Mouse (Mus musculus) liver, embryonic 12.5 days (tissue): ENCODE results near the gene Slc22a8. TPM values are rescaled to one million over a fixed set of nuclear protein-coding genes. Genes with fewer than 3 reads are reported as not detected.

Experiments used
- ATAC-seq: fragments of 200-750 bp; cut with Nextera tagmentation; 2 replicates; pipeline ENCODE4 v1.8.0; 2017; ENCODE audit warnings: moderate number of reproducible peaks, mild to moderate bottlenecking, moderate library complexity
- H3K27ac ChIP-seq: fragments of 300-500 bp; sonication (generic); 2 replicates; pipeline ENCODE4 v1.5.1; 2016; ENCODE audit warnings: mild to moderate bottlenecking
- H3K27me3 ChIP-seq: fragments of 300-500 bp; sonication (generic); replicated peaks from 2 replicates; pipeline ENCODE4 v1.6.1; 2016; ENCODE audit warnings: mild to moderate bottlenecking, moderate library complexity
- H3K36me3 ChIP-seq: fragments of 300-500 bp; sonication (generic); 2 replicates; pipeline ENCODE4 v1.6.1; 2016; ENCODE audit warnings: mild to moderate bottlenecking, moderate library complexity
- H3K4me1 ChIP-seq: fragments of 300-500 bp; sonication (generic); 2 replicates; pipeline ENCODE4 v1.6.1; 2016
- H3K4me2 ChIP-seq: fragments of 300-500 bp; sonication (generic); 2 replicates; pipeline ENCODE4 v1.6.1; 2016; ENCODE audit warnings: mild to moderate bottlenecking, moderate library complexity
- H3K4me3 ChIP-seq: fragments of 300-500 bp; sonication (generic); 2 replicates; pipeline ENCODE4 v1.5.1; 2016; ENCODE audit warnings: mild to moderate bottlenecking, moderate library complexity
- H3K9ac ChIP-seq: fragments of 300-500 bp; sonication (generic); 2 replicates; pipeline ENCODE4 v1.6.1; 2016; ENCODE audit warnings: mild to moderate bottlenecking, moderate library complexity
- H3K9me3 ChIP-seq: fragments of 300-500 bp; sonication (generic); replicated peaks from 2 replicates; pipeline ENCODE4 v1.6.1; 2016; ENCODE audit warnings: mild to moderate bottlenecking, moderate library complexity
- WGBS: fragments of 180-500 bp; shearing (Covaris S2); methylation state at CpG from one replicate; pipeline ENCODE4 v1.1.7; 2016; ENCODE audit not compliant: insufficient replicate concordance; 5-methylcytosine and 5-hydroxymethylcytosine counted together
- polyA plus RNA-seq: library from polyadenylated mRNA; unstranded; fragments of >200 nt; fragmentation: Nextera tagmentation; extraction: Ambion mirVana; gene quantifications from 2 replicates; pipeline ENCODE4 v1.2.1, GENCODE M21; 2016

Slc22a8 gene
- polyA plus RNA-seq, 1 experiment from 2014 or later: 1.7 TPM

DNA sequence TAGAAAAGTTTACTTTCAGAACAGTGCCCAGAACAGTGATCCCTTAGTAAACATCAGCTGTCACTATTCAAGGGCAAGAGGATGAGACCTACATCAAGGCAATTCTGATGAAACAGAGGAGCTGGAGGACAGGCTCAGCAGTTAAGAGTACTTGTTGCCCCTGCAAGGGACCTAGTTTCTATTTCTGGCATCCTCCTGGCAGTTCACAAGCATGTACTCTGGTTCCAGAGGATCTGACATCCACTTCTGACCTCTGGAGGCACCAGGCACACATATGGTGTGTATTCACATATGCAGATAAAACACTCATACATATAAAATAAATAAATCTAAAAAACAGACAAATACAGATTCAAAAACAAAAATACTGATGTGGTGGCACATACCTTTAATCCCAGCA, 10.9 kb downstream of the Slc22a8 start:
- no peak overlapping the region for H3K4me2 ChIP-seq
- no peak overlapping the region for H3K27ac ChIP-seq
- H3K4me1 ChIP-seq: peaks cover 51% of the 10 kb centered on the region
- no peak overlapping the region for H3K4me3 ChIP-seq
- H3K9me3 ChIP-seq: no peaks in the 10 kb centered on the region
- no peaks in the 10 kb centered on the region for H3K36me3 ChIP-seq
- peaks cover 23% of the 10 kb centered on the region for H3K27me3 ChIP-seq
- no peak overlapping the region for H3K9ac ChIP-seq
- no peak for ATAC-seq

DNA sequence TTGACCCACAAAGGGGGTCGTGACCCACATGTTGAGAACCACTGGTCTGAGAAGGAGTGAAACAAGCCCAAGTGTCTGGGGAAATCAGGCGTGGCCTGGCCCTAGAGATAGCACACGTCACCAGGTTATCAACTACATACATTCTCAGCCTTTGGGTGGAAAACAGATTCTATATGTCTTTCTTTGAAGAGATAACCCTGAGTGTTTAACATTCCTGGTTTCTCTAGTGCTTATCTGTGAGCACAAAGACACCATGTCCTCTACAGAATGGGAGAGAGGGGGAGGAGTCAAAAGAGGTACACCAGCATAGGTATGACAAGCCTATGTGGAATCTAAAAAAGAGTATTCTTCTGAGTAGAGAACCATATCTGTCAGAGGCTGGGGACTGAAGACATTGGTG, 11.9 kb downstream of the Slc22a8 start:
- peak; percentile 97 for ATAC-seq
- H3K4me1 ChIP-seq: peaks cover 51% of the 10 kb centered on the region
- H3K9me3 ChIP-seq: no peaks in the 10 kb centered on the region
- no peak overlapping the region for H3K4me3 ChIP-seq
- WGBS: 13% methylated on average over 3 of the region's 3 CpGs
- H3K27ac ChIP-seq: peak overlapping the region; percentile 64
- peaks cover 20% of the 10 kb centered on the region for H3K27me3 ChIP-seq
- H3K9ac ChIP-seq: no peak overlapping the region
- H3K36me3 ChIP-seq: no peaks in the 10 kb centered on the region
- peak overlapping the region; percentile 33 for H3K4me2 ChIP-seq

DNA sequence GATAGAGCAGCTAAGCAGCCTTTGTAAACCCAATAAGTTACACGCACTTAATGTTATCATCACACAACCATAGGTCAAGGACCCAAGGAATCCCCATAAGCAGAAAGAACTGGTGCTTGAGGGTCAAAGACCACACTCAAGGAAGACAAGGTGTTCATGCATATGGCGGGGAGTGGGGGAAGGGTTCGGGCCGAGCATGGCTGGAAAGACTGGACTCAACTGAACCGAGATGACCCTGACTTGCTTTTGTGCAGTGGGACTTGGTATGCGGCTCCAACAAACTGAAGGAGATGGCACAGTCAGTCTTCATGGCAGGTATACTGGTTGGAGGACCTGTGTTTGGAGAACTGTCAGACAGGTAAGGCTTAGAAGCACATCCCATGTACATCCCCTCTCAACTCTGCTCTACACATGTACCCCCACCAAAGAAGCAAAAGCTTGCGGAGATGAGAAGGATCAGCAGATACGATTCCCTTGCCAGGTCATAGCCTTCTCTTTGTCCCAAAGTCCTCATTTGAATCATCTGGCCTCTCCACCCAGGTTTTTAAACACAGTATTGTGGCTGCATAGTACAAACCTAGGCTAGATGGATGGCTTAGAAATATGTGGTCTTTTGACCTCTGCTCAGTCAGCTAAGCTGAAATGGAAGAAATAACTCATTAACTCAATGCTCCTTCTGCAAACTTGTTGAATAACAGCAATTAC, 13.6 kb downstream of the Slc22a8 start:
- H3K27ac ChIP-seq: no peak overlapping the region
- no peak for ATAC-seq
- H3K4me3 ChIP-seq: no peak overlapping the region
- WGBS: 87% methylated on average over 8 of the region's 8 CpGs
- H3K4me1 ChIP-seq: peaks cover 51% of the 10 kb centered on the region
- H3K4me2 ChIP-seq: no peak overlapping the region
- H3K9ac ChIP-seq: no peak overlapping the region
- H3K9me3 ChIP-seq: no peaks in the 10 kb centered on the region
- H3K36me3 ChIP-seq: no peaks in the 10 kb centered on the region
- peaks cover 21% of the 10 kb centered on the region for H3K27me3 ChIP-seq

DNA sequence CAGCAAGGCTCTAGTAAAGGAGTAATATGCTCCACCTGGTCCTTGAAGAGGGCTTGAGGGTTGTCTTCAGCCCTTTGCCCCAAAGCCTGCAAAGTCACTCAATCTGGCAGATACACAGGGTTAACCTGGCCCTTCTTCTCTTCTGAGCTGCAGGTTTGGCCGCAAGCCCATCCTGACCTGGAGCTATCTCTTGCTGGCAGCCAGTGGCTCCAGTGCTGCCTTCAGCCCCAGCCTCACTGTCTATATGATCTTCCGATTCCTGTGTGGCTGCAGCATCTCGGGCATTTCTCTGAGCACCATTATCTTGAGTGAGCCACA, 14.1 kb downstream of the Slc22a8 start:
- Histone ChIP-seq H3K4me3 (no peak overlapping the region), H3K27ac (no peak overlapping the region), H3K36me3 (no peaks in the 10 kb centered on the region), H3K4me1 (peaks cover 51% of the 10 kb centered on the region), H3K9me3 (no peaks in the 10 kb centered on the region), H3K9ac (no peak overlapping the region), H3K27me3 (peaks cover 18% of the 10 kb centered on the region), H3K4me2 (no peak overlapping the region)
- peak; percentile 6; the same call in 1 of the 2 replicates for ATAC-seq
- WGBS: 38% methylated on average over 3 of the region's 3 CpGs

DNA sequence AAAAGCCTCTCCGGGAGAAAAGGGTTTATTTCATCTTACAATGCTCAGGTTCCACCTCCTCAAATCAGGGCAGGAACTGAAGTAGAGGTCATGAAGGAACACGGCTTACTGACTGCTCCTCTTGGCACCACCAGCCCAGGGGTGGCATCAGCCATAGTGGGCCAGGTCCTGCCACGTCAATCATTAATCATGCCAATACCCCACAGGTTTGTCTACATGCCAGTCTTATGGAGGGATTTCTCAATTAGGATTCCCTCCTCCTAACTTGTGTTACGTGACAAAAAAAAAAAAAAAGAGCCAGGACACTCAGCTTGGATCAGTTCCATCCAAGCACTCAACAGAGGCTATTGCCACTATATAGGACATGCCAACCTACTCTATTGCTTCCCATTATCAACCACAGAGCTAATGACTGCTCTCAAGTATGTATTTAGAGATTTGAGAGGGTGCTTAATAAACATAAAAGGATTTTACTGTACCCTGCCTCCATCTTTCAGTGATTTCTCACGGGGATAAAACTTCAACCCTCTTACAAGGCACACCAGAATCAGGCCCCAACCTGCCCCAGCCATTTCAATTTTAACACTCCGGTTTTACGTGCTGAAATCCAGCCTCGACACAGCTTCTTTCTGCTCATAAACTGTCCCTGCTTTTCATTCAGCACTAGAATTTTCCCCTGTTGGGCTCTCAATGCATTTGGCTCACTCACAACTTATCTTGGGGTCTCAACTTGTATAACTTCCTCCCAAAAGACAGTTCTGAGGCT, 20.5 kb downstream of the Slc22a8 start:
- WGBS: 65% methylated on average over 8 of the region's 8 CpGs
- no peaks in the 10 kb centered on the region for H3K4me1 ChIP-seq
- H3K36me3 ChIP-seq: no peaks in the 10 kb centered on the region
- no peak overlapping the region for H3K4me3 ChIP-seq
- no peak overlapping the region for H3K9ac ChIP-seq
- H3K4me2 ChIP-seq: no peak overlapping the region
- peaks cover 23% of the 10 kb centered on the region for H3K27me3 ChIP-seq
- no peak overlapping the region for H3K27ac ChIP-seq
- no peak for ATAC-seq
- H3K9me3 ChIP-seq: no peaks in the 10 kb centered on the region

DNA sequence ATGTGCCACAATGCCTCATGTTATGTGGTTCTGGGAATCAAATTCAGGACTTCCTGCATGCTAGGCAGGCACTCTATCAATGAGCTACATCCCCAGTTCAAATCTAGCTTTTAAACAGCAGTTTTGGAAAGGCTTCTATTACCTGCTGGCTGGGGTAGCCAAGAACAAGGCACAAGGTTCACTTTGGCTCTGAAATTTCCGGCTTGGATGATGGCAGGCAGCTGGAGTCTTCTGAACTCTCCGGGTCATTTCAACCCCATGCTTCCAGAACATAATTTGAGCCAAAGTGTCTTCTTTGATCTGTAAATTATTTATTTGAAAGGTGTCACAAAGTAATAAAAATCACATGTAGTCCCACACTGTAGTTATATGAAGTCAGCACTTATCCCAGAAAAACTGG, 22.1 kb downstream of the Slc22a8 start:
- Histone ChIP-seq H3K4me2 (no peak overlapping the region), H3K9ac (no peak overlapping the region), H3K9me3 (no peaks in the 10 kb centered on the region), H3K4me1 (no peaks in the 10 kb centered on the region), H3K4me3 (no peak overlapping the region), H3K27ac (no peak overlapping the region), H3K36me3 (no peaks in the 10 kb centered on the region), H3K27me3 (peaks cover 17% of the 10 kb centered on the region)
- ATAC-seq: no peak
- WGBS: 67% methylated on average over 2 of the region's 2 CpGs

DNA sequence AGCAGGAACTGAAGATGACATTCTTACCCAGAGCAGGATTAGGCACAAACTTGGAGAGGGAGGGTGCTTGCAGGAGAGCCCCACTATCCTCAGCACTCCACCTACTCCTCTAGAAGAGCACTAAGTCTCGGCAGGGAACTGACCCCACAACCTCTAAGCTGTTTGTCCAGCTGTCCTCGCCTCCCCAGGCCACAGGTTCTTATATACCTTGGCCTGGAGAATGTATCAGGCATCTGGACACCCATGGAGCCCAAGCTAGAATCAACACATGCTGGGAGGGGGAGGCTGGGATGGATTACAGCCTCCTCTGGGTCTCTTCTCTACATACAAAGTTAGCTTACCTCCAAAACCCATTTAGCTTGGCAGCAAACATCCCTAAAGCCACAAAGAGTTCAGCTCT, 23.3 kb downstream of the Slc22a8 start:
- H3K36me3 ChIP-seq: no peaks in the 10 kb centered on the region
- H3K9me3 ChIP-seq: no peaks in the 10 kb centered on the region
- peaks cover 15% of the 10 kb centered on the region; the same call in 1 of the 2 replicates for H3K27me3 ChIP-seq
- H3K4me1 ChIP-seq: no peaks in the 10 kb centered on the region
- no peak overlapping the region for H3K27ac ChIP-seq
- ATAC-seq: no peak
- no peak overlapping the region for H3K4me3 ChIP-seq
- WGBS: 44% methylated on average over 2 of the region's 2 CpGs
- H3K4me2 ChIP-seq: no peak overlapping the region
- no peak overlapping the region for H3K9ac ChIP-seq

DNA sequence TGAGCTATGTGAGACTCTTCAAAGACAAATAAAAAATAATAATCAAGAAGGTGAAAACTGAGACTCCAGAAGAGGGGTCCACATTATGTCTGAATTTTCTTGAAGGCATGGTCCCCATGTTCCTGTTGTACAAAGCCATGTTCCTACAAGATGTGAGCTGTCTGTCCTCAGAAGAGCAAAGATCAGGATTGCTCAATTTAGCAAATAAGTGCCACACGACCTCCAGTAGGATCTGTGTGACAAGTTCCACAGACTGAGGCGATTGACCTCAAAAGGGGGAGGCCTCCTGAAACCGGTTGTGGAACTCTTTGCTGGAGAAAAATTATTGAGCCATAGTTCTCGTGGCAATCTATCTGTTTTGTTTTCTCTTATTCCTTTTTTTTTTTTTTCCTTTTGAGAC, 25.3 kb downstream of the Slc22a8 start:
- 43% methylated on average over 4 of the region's 4 CpGs for WGBS
- H3K9ac ChIP-seq: no peak overlapping the region
- ATAC-seq: no peak

DNA sequence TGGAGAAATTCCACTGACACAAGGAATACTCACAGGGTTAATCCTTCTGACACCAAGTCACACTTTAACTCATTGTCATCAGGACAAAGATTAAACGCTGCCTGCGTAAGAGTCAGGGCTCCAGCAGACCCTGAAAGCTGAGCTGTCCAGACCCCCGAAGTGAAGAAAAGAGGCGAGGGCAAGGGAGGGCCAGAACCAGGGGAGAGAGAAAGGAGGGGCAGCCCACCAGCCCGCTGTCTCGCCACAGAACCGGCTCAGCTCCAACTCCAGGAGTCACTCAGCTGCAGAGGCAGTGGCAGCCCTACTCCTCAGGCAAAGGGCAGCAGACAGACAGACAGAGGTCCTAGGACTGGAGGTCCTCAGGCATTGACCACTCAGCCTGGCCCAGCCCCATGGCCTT, 26.9 kb downstream of the Slc22a8 start, which contains the start of gene Slc22a6:
Gene Slc22a6, plus strand, starts transcription at position 136 of the 400 bp plus-strand sequence.
- H3K4me2 ChIP-seq: no peak within 1 kb of the TSS
- peaks cover 15% of the 10 kb centered on the region; the same call in 1 of the 2 replicates for H3K27me3 ChIP-seq
- H3K9ac ChIP-seq: no peak within 1 kb of the TSS
- WGBS: 42% methylated on average over 7 of the region's 7 CpGs
- H3K9me3 ChIP-seq: no peaks in the 10 kb centered on the region
- no peak within 1 kb of the TSS for H3K27ac ChIP-seq
- H3K36me3 ChIP-seq: no peaks in the 10 kb centered on the region
- no peak for ATAC-seq
- H3K4me3 ChIP-seq: no peak within 1 kb of the TSS
- H3K4me1 ChIP-seq: no peaks in the 10 kb centered on the region

More for the DNA sequence above, 25.3 kb downstream of the Slc22a8 start:
- Histone ChIP-seq H3K4me3 (no peak overlapping the region), H3K4me2 (no peak overlapping the region), H3K4me1 (no peaks in the 10 kb centered on the region), H3K9me3 (no peaks in the 10 kb centered on the region), H3K27me3 (peaks cover 15% of the 10 kb centered on the region; the same call in 1 of the 2 replicates), H3K27ac (no peak overlapping the region), H3K36me3 (no peaks in the 10 kb centered on the region)

DNA sequence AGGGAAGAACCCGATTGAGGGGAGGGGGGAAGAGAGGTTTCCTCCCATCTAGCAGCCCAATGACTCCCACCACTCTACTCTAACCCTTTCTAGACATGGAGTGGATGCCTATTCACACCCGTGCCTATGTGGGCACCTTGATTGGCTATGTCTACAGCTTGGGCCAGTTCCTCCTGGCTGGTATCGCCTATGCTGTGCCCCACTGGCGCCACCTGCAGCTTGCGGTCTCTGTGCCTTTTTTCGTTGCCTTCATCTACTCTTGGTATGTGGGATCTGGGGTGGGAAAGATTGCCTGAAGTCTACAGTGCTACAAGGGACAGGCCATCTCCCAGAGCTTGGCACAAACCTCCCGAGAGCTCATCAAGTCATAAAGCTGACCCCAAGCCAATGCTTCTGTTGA, 30.0 kb downstream of the Slc22a8 start:
- H3K36me3 ChIP-seq: no peaks in the 10 kb centered on the region
- no peak for ATAC-seq

DNA sequence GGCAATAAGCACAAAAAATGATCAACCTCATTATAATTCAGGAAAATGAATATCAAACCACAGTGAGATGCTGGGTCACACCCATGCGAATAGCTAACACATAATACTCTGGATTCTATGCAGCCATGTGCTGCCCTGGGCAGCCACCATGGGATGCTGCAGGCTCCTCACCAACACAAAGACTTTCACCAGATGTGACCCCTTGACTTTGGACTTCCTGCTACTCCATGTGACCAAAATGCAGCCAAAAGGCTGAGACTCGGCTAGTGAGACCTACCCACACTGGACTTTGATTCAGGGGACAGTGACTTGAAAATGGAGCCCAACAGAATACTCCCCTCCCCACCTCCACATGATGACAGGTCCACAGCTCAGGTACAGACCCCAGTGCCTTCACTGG, 39.2 kb downstream of the Slc22a8 start:
- no peak for ATAC-seq
- no peak overlapping the region for H3K4me2 ChIP-seq
- H3K27ac ChIP-seq: no peak overlapping the region
- H3K4me3 ChIP-seq: no peak overlapping the region
- WGBS: 54% methylated on average over 2 of the region's 2 CpGs
- H3K9ac ChIP-seq: no peak overlapping the region
- peaks cover 5% of the 10 kb centered on the region for H3K27me3 ChIP-seq
- H3K9me3 ChIP-seq: no peaks in the 10 kb centered on the region
- peaks cover 8% of the 10 kb centered on the region; the same call in 1 of the 2 replicates for H3K4me1 ChIP-seq
- no peaks in the 10 kb centered on the region for H3K36me3 ChIP-seq

More for the DNA sequence above, 30.0 kb downstream of the Slc22a8 start:
- Histone ChIP-seq H3K4me3 (no peak overlapping the region), H3K4me1 (no peaks in the 10 kb centered on the region), H3K9me3 (no peaks in the 10 kb centered on the region), H3K27ac (no peak overlapping the region), H3K4me2 (no peak overlapping the region), H3K9ac (no peak overlapping the region), H3K27me3 (peaks cover 5% of the 10 kb centered on the region)
- WGBS: 80% methylated on average over 7 of the region's 7 CpGs

DNA sequence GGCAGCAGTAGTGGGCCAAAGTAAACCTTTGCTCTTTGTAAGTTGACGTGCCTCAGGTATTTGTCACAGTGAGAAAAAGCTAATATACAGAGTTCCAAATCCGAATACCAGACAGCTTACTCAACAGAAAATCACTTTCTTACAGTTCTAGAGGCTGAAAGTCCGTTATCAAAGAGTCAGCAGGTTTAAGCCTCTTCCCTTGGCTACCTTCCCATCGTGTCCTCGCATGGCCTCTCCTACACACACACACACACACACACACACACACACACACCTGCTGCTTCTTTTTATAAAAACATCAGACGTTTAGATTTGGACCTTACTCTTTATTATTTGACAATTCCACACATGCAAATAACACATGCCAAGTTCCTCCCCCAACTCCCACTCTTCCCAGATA, 39.8 kb downstream of the Slc22a8 start:
- Histone ChIP-seq H3K4me2 (no peak overlapping the region), H3K4me3 (no peak overlapping the region), H3K4me1 (peaks cover 8% of the 10 kb centered on the region; the same call in 1 of the 2 replicates), H3K36me3 (no peaks in the 10 kb centered on the region), H3K27me3 (no peaks in the 10 kb centered on the region), H3K27ac (no peak overlapping the region), H3K9me3 (no peaks in the 10 kb centered on the region), H3K9ac (no peak overlapping the region)
- ATAC-seq: no peak
- WGBS: 65% methylated on average over 6 of the region's 6 CpGs
